Mouse (Mus musculus) heart, postnatal 10 days (tissue): Measurements from ENCODE around the gene Arfip2. TPM values are rescaled to one million over a fixed set of nuclear protein-coding genes. Genes with fewer than 3 reads are reported as not detected.
A peak's percentile ranks its signal among the peaks of the same experiment; 100 is the strongest.

ENCODE experiments used
- DNase-seq, 2 experiments: peaks; one replicate each; pipeline ENCODE4 v3.0.0; 2021
- intact Hi-C: fragments of 180-260 bp; cut with DNase I; formaldehyde crosslinking; loops from one replicate; pipeline ENCODE4 v1.15.1; 2025
- total RNA-seq, 2 experiments: library from RNA; stranded (reverse); gene quantifications; 2 replicates each; pipeline ENCODE4 v1.2.3; 2021

Arfip2 gene
- total RNA-seq, 2 experiments from 2014 or later = 24.1 to 24.5 TPM

DNA sequence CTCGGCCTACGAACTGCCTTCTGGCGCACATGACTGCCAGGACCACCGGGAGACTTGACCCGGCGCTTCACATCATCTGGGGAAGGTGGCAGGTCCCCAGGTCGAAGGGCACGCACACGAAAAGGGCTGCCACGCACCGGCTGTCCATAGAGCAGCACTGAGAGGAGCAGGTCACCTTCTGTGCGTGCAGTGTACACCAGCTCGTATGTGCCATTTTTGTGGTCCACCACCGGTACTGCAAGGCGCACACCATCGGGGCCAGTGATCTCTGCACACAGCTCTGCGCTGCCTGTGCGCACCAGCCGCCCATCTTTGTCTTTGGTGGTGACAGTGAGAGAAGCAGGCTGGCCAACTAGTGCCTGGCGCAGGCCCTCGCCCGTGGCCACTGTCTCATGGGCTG, 22.4 kb downstream of the Arfip2 start:
- intact Hi-C loops = no loop called here
- no peak for DNase-seq

DNA sequence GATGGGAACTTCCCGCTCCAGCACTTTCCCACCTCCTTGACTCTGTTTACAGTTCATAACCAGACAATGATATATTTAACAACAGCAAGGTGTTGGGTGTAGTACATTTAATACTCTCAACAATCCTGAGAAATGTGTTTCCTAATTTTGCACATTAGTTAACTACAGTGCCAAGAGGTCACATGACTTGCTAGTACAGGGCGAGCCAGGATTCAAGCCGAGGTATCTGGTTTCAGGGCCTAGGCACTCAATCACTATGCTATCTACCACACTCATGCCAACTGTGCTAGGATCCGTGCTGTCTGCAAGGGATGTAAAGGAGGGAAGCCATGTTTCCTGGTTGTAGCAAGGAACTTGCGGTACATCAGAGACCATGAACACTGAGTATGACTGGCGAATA, 23.7 kb downstream of the Arfip2 start:
- DNase-seq = peak; percentile 28 to 38
- intact Hi-C loops = no loop called here

DNA sequence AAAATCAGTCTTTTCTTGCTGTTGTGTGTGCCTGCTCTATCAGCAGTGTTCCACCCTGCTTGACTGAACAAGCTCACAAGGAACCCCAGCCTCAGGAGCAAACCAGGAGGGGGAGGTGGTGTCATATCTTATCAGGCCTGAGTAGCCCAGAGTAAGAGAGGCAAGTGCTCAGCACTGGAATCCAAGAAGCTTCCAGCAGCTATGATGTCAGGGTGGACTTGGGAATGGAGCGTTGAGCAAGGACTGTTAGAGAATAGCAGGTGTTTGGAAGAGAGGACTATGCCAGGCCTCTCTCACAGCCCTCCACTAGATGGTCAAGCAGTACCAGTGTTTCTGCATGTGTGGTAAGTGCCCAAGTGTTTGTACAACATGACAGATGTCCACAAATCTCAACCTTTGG, 24.5 kb downstream of the Arfip2 start:
- intact Hi-C loops = no loop called here
- DNase-seq = no peak

GRCm38 (mm10) chr7:105614400-105614799, 25.8 kb downstream of the Arfip2 start:
- intact Hi-C loops = no loop called here
- no peak for DNase-seq

- no peak for DNase-seq
These were observed 28.4 kb downstream of the Arfip2 start for GRCm38 (mm10) chr7:105611767-105612166.

GRCm38 (mm10) chr7:105608467-105608866, 31.7 kb downstream of the Arfip2 start:
- DNase-seq = no peak
- intact Hi-C loops = loop anchor here (10.0 kb wide), 1 partner anchor 76 kb away; no protein-coding TSS in a partner anchor

More at GRCm38 (mm10) chr7:105611767-105612166, 28.4 kb downstream of the Arfip2 start:
- intact Hi-C loops = no loop called here

DNA sequence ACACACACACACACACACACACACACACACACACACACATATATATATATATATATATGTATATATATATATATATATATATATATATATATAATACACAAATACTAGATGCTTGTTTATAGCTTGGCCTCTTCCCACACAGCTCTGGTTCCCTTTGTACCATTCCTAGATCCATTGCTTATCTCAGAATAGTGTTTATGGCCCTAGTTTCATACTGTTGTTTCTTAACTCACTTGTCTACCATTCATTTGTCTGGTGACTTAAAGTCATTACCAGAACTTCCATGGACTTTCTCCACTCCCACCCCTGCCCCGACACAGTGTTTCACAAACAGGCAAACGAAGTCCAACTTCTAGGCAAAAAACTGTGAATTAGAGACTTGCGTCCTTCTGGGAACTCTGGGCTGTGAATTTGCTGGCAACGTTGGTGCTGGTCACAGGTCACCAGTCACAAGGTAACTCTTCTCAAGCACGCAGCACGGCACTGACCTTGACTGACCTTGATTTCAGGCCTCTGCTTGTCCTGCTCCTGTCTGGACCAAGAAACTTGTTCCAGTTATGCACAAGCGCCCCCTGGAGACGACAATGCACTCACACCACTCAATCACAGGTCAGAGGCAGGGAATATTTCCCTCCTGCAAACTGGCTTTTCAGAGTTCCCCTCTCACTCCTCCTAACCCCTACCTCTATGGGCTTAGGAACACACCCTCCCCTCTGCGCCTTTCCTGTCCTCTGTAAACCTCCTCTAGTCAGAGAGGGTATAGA, 37.2 kb downstream of the Arfip2 start:
- intact Hi-C loops = loop anchor here (2.0 to 10.0 kb wide), 2 partner anchors 48 to 82 kb away; partner anchors contain the start of gene Smpd1

GRCm38 (mm10) chr7:105590097-105590496, 50.1 kb downstream of the Arfip2 start:
- no peak for DNase-seq
- intact Hi-C loops = no loop called here

More for the DNA sequence above, 37.2 kb downstream of the Arfip2 start:
- peak; percentile 77 to 87 for DNase-seq

DNA sequence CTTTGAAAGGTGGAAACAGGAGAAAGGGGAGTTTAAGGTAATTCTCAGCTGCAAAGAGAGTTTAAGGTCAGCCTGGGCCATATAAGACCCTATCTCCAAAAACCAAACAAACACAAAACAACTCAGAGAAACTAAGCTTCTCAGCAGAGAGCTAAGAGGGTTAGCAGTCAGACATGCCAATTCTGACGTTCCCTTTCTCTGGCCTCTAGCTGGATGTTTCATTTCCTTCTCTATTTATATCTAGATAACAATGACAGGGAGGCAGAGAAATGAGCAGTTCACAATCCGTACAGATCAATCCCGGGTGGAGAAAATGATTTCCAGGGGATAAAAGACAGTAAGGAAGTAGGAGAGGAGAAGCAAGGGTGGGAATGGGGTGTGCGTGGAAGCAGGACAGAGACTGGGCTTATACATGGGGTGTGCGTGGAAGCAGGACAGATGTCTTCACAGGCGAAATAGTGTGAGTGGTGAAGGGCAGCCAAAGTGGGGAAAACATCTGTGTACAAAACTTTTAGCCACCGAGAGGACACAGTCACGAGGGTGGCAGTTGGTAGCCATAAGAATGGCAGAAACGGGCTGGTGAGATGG, 51.8 kb downstream of the Arfip2 start:
- DNase-seq = no peak
- intact Hi-C loops = no loop called here

Other genes starting within 250 kb of the Arfip2 start
- gene Fam160a2, start 240.4 kb downstream of the Arfip2 start, total RNA-seq = 10 to 100 TPM; 25.8 to 26.1 TPM
- not detected for gene Cnga4, start 235.8 kb downstream of the Arfip2 start, total RNA-seq
- not detected for gene Cckbr, start 214.7 kb downstream of the Arfip2 start, total RNA-seq
- 10 to 100 TPM; 45.4 to 46.2 TPM for gene Cavin3, start 158.1 kb downstream of the Arfip2 start, total RNA-seq
- 100 to 1,000 TPM; 120 to 137 TPM for gene Smpd1, start 86.1 kb downstream of the Arfip2 start, total RNA-seq
- gene Apbb1, start 58.8 kb downstream of the Arfip2 start, total RNA-seq = 10 to 100 TPM; 67.0 to 76.3 TPM
- under 1 TPM; 0.17 to 0.34 TPM for gene Hpx, start 40.3 kb downstream of the Arfip2 start, total RNA-seq
- 10 to 100 TPM; 34.4 to 36.9 TPM for gene Trim3, start 6.8 kb downstream of the Arfip2 start, total RNA-seq
- gene Timm10b, start 360 bp downstream of the Arfip2 start, total RNA-seq = 100 to 1,000 TPM in 1 of 2 experiments, 10 to 100 TPM in 1; 97.3 to 100 TPM
- 1 to 10 TPM; 1.1 to 3.0 TPM for gene Gm45799, start 136 bp upstream of the Arfip2 start, total RNA-seq
- gene Dnhd1, start 10.4 kb upstream of the Arfip2 start, total RNA-seq = under 1 TPM; 0.45 to 0.72 TPM
- 100 to 1,000 TPM; 156 to 157 TPM for gene Ilk, start 96.2 kb upstream of the Arfip2 start, total RNA-seq
- gene Rrp8, start 97.0 kb upstream of the Arfip2 start, total RNA-seq = 10 to 100 TPM; 14.3 to 14.7 TPM
- gene Taf10, start 103.9 kb upstream of the Arfip2 start, total RNA-seq = 100 to 1,000 TPM; 102 to 108 TPM
- 10 to 100 TPM; 42.2 to 46.6 TPM for gene Tpp1, start 111.8 kb upstream of the Arfip2 start, total RNA-seq
- 10 to 100 TPM; 30.6 to 34.2 TPM for gene Dchs1, start 147.2 kb upstream of the Arfip2 start, total RNA-seq
- gene Mrpl17, start 170.7 kb upstream of the Arfip2 start, total RNA-seq = 100 to 1,000 TPM in 1 of 2 experiments, 10 to 100 TPM in 1; 100.0 to 110 TPM